Mouse (Mus musculus) olfactory bulb, adult 2 months (tissue): ENCODE results near the gene Tbc1d9b. TPM values are rescaled to one million over a fixed set of nuclear protein-coding genes. Genes with fewer than 3 reads are reported as not detected.

Source experiments
- H3K27ac ChIP-seq: fragments of 200-500 bp; 2 replicates; pipeline ENCODE4 v1.5.1; 2012; ENCODE audit warnings: low read depth, low read length; ENCODE audit not compliant: insufficient read depth
- H3K4me1 ChIP-seq: fragments of 200-500 bp; 2 replicates; pipeline ENCODE4 v1.6.1; 2012; ENCODE audit warnings: low read length; ENCODE audit not compliant: control insufficient read depth, insufficient read depth
- H3K4me3 ChIP-seq: fragments of 200-500 bp; 2 replicates; pipeline ENCODE4 v1.5.1; 2012; ENCODE audit warnings: mild to moderate bottlenecking, low read depth, low read length, moderate library complexity; ENCODE audit not compliant: insufficient read depth
- CTCF ChIP-seq: fragments of 200-500 bp; IDR thresholded peaks from 2 replicates; pipeline ENCODE4 v1.5.1; 2012; ENCODE audit warnings: low read depth, mild to moderate bottlenecking, low read length, moderate library complexity; ENCODE audit not compliant: insufficient read depth
- POLR2A ChIP-seq: fragments of 200-500 bp; IDR thresholded peaks from 2 replicates; pipeline ENCODE4 v1.6.1; 2012; ENCODE audit warnings: mild to moderate bottlenecking, low read depth, low read length, moderate library complexity; ENCODE audit not compliant: insufficient read depth
- WGBS: fragments of 180-500 bp; shearing (Covaris S2); methylation state at CpG from one replicate; pipeline ENCODE4 v1.1.7; 2018; 5-methylcytosine and 5-hydroxymethylcytosine counted together
- polyA plus RNA-seq: library from polyadenylated mRNA; stranded (reverse); fragments of >200 nt; gene quantifications from 2 replicates; pipeline ENCODE4 v1.2.4, GENCODE M21; 2012; ENCODE audit warnings: low replicate concordance; ENCODE audit not compliant: missing spikeins, insufficient read depth, insufficient read length

Tbc1d9b gene
- polyA plus RNA-seq, 1 experiment = not detected

DNA sequence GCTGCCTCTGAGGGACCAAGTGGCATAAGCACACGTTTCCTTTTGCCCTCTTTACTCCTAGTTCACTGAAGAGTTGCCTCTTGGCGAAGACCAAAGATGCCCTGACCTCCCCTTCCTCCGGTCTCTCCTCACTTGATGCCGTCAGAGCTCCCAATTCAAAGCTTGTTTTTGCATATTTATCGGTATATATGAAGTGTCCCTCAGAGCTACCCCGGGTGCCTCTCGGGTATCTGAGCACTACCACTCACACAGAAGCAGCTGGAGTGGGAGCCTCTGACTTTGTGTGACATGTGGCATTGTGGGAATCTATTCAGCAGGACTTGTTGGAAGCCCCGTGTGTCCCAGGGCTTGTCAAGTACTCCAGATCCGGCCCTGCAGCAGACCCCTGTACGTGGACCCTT is 605 bp downstream of the Tbc1d9b start:
- WGBS = 1% methylated on average over 10 of the region's 10 CpGs
- H3K4me1 ChIP-seq = peaks cover 14% of the 10 kb centered on the region
- no peak for TF ChIP-seq POLR2A
- TF ChIP-seq CTCF = no peak
- peak overlapping the region; percentile 89 for H3K4me3 ChIP-seq
- peak overlapping the region; percentile 88 for H3K27ac ChIP-seq

DNA sequence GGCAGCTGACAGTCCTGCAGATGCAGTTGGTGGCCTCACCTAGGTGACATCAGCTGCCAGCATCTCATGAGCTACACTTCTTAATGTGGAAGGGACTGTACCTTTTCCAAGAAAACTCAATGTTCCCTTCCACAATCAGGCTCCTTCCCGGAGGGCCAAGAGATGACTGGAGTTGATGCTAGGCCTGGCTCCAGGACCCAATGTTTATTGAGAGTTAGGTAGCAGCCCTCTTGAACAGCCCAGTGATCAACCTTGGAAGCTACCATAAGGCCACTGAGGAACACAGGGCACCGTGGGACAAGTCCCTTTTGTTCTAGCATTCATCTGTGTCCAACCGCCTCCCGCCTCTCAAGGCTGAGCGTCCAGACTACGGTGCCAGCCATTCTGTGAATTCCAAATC is 1.1 kb downstream of the Tbc1d9b start:
- no peak for TF ChIP-seq POLR2A
- peak overlapping the region; percentile 89 for H3K4me3 ChIP-seq
- H3K4me1 ChIP-seq = peaks cover 14% of the 10 kb centered on the region
- H3K27ac ChIP-seq = no peak overlapping the region
- WGBS = 48% methylated on average over 6 of the region's 6 CpGs

DNA sequence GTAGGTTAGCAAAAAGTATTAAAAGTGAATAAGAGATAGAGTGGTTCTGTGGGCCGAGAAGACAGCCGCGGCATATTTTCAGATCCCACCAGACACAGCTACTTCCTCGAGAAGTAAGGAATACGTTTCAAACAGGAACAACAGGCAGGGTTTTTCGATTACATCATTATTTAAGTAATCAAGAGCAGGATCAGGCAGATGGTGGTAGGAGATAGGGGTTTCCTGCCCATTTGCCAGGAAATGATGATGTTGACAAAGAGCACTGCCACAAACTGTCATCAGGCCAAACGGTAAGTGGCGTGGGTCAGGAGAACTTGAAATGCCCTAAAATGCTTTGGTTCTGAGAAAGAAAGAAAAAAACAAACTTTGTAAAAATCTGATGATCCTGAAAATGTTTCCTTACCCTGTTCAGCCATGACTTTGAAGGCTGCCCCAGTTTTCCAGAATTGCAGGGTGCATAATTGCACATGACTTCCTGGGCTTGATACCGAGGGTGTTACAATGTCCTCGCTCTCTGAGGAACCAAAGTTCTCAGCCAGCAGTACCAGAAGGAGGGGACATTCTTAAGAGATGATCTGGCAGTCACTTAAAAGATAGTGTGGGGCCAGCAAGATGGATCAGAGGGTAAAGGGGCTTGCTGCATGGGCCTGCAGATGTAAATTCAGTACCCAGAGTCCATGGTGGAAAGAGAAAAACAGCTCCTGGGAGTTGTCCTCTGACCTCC is 3.1 kb downstream of the Tbc1d9b start:
- H3K4me3 ChIP-seq = no peak overlapping the region
- no peak for TF ChIP-seq POLR2A
- no peak for TF ChIP-seq CTCF
- H3K4me1 ChIP-seq = peaks cover 14% of the 10 kb centered on the region
- WGBS = 52% methylated on average over 10 of the region's 10 CpGs
- no peak overlapping the region for H3K27ac ChIP-seq

DNA sequence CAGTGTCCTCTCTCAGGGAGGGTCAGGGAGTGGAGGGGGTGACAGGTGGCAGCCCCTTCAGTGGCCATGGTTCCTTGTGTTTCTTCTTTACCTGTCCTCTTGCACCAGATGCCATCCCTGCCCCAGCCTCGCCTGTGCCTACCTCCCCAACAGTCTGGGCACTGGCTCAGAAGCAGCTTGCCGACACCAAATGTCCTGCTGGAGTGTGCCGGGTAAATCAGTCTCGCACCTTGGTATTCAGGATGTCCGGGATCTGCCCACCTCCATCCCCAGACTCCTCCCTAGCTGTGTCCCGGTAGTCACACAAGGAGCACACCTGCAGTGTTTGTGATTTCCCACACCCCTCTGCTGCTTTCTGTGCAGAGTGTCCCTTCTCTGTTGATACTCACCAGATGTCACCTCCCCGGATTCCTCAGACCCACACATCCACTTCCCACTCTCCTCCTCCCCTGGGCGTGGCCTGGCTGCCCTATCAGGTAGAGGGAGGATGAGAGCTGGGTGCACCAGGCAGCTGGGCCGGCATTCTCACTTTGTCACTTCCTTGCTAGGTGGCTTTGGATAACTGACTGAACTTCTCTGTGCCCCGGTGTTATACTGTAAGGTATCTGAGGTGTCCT is 7.1 kb downstream of the Tbc1d9b start:
- Histone ChIP-seq H3K27ac (no peak overlapping the region), H3K4me1 (peaks cover 3% of the 10 kb centered on the region), H3K4me3 (no peak overlapping the region)
- TF ChIP-seq CTCF = no peak
- no peak for TF ChIP-seq POLR2A
- WGBS = 83% methylated on average over 10 of the region's 10 CpGs

DNA sequence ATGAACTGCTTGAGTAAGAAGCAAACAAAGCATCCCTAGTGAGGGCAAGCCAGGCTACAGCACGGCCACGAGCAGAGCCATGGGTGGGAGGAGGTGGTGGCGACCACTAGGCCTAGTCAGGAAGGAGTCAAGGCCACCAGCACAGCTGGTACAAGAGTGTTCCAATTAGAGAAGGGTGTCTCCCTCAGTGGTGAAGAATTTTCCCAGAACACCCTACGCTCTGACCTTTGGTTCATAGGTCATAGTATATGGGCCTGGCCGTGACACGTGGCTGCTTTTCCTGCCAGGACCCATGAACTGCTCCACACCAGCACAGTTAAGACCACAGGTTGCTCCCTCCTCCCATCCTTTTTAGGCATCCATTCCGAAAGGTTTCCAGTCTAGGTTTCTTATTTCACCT is 8.4 kb downstream of the Tbc1d9b start:
- 92% methylated on average over 7 of the region's 7 CpGs for WGBS
- TF ChIP-seq CTCF (no peak), POLR2A (no peak)
- Histone ChIP-seq H3K4me3 (no peak overlapping the region), H3K27ac (no peak overlapping the region), H3K4me1 (no peaks in the 10 kb centered on the region)

DNA sequence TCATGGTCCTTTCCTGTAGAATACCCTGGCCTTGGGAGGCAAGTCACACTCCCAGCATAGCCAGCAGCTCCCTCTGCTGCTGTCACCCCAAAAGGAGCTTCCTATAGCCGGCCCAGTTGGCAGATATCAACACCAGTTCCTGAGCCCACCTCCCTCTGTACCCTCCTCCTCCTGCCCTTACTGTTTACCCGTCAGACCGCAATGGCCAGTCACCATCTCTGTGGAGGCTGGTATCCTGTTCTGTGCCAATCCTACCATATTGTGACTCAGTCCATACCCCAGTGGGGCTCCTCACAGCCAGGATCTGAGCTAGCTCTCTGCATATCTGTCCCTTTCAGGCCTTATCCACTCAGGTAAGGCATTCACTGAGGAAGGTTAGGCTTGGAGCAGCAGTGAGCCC is 14.3 kb downstream of the Tbc1d9b start:
- 85% methylated on average over 3 of the region's 3 CpGs for WGBS
- no peak overlapping the region for H3K4me3 ChIP-seq
- no peak overlapping the region for H3K27ac ChIP-seq
- no peaks in the 10 kb centered on the region for H3K4me1 ChIP-seq
- TF ChIP-seq CTCF (no peak), POLR2A (no peak)

DNA sequence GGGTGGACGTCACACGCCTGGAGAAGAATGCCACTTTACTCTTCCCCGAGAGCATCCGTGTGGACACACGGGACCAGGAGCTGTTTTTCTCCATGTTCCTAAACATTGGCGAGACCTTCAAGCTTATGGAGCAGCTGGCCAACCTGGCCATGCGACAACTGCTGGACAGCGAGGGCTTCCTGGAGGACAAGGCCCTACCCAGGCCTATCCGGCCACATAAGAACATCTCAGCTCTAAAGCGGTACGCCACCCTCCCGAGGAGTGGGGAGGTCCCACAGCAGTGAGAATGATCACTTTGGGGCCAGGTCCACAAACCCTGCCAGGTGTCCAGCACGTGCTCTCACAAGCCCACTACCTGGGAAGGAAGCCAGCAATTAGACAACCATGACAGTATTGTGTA is 14.9 kb downstream of the Tbc1d9b start:
- WGBS = 94% methylated on average over 13 of the region's 13 CpGs
- Histone ChIP-seq H3K27ac (no peak overlapping the region), H3K4me1 (no peaks in the 10 kb centered on the region), H3K4me3 (no peak overlapping the region)
- TF ChIP-seq POLR2A (no peak), CTCF (no peak)

DNA sequence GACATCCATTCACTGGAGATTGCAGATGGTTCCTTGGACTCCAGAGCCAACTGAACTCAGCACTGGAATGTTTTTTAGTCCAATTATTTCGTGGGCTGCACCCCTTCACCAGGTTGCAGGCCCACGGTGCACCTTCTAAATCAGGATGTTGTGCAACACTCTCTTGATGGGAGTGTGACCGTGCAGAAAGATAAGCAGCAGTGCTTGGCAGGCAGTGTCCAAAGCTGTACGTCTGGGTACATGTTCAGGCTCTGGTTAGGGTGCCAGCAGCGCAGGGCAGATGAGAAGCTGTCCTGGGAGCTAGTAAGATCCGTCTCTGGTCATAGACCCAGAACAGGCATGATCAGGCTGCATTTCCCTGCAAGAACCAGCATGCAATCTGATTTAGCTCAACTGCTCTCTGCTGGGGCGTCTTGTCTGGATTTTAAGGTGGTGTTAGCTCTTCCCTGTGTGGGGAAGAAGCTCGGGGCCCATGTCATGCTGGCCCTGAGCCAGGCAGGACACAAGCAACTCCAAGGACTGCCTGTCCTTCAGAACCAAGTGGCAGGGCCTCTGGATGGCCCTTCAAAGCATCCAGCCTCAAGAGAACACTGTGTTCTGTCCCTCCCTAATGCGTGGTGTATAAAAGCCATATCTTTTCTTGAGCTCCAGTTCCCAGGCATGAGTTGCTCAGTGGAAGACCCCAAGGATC is 16.2 kb downstream of the Tbc1d9b start:
- Histone ChIP-seq H3K4me3 (no peak overlapping the region), H3K27ac (0 out of 2 replicates have a peak overlapping the region, but pooled peaks have one; percentile 4), H3K4me1 (no peaks in the 10 kb centered on the region)
- WGBS = 81% methylated on average over 9 of the region's 9 CpGs
- TF ChIP-seq POLR2A = no peak
- TF ChIP-seq CTCF = no peak

DNA sequence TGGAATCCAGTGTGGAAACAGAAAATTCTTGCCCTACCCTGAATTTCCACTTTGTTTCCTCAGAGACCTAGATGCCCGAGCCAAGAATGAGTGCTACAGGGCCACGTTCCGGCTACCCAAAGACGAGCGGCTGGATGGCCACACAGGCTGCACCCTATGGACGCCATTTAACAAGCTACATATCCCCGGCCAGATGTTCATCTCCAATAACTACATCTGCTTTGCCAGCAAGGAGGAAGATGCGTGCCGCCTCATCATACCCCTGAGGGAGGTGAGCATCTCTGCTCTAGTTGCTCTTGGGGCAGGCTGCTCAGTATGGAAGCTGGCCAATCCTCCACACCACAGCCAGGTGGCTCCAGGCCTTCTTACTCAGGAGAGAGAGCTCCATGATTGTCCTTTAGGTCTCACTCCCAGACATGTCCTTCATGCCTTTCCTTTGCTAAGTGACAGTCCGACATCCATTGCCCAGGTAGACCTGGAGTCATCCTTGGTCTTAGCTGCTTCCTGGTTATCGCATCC is 16.8 kb downstream of the Tbc1d9b start:
- Histone ChIP-seq H3K4me1 (no peaks in the 10 kb centered on the region), H3K4me3 (no peak overlapping the region), H3K27ac (no peak overlapping the region)
- 96% methylated on average over 11 of the region's 11 CpGs for WGBS
- TF ChIP-seq POLR2A (no peak), CTCF (no peak)
